Mouse (Mus musculus): ENCODE data around the gene Ctrl. TPM values are rescaled to one million over a fixed set of nuclear protein-coding genes. Genes with fewer than 3 reads are reported as not detected.
"Not testable (repeated sequence)": the region's sequence is repeated elsewhere in the genome, so short reads cannot be mapped to it uniquely, and the experiment has no call there.

Gene Ctrl
- 1.7 and 2.5 TPM in 2 replicates for polyA plus RNA-seq (2016; fragmentation: Nextera tagmentation; extraction: Ambion mirVana)

DNA sequence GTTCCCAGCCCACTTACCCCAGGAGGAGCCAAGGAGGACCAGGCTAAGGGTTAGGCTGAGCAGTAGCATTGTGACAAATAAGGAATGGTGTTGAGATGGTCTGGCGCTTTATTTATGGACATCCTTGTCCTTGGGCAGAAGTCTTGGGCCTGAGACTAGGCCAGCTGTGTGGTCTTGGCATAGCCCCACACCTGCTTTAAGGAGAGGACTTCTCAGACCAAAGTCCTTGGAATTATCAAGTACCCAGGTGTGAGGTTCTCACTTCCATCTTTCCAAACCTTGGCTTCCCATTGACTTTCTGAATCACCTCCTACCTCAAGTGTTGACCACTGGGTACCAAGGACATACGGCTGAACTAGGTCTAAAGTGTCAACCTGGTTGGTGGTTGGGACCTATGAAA is at the start of gene Ctrl:
Gene Ctrl (minus strand): TSS at position 101 of the 400 bp plus-strand sequence.
- DNase-seq (ENCODE audit: low spot score) = no peak
- no peaks in the 10 kb centered on the region for H3K27me3 ChIP-seq (ENCODE audit: insufficient read depth, poor library complexity, severe bottlenecking)
- H3K4me3 ChIP-seq = no peak within 1 kb of the TSS
- 90% methylated on average over 2 of the region's 2 CpGs for WGBS
- H3K27ac ChIP-seq = no peak within 1 kb of the TSS
- H3K4me1 ChIP-seq (replicated peaks) = peaks cover 37% of the 10 kb centered on the region
- H3K9me3 ChIP-seq = no peaks in the 10 kb centered on the region
- peaks cover 36% of the 10 kb centered on the region for H3K36me3 ChIP-seq

GRCm38 (mm10) chr8:105983406-105983805 is 49.7 kb upstream of the Ctrl start:
- not testable (repeated sequence) for H3K4me3 ChIP-seq; DNase-seq (ENCODE audit: low spot score)
- WGBS = 86% methylated on average over 11 of the region's 11 CpGs

GRCm38 (mm10) chr8:105981146-105981545 is 47.5 kb upstream of the Ctrl start:
- Histone ChIP-seq H3K27ac (no peak overlapping the region), H3K4me1 (replicated peaks) (no peaks in the 10 kb centered on the region), H3K9me3 (no peaks in the 10 kb centered on the region), H3K36me3 (no peaks in the 10 kb centered on the region), H3K4me3 (no peak overlapping the region), H3K27me3 (ENCODE audit: insufficient read depth, poor library complexity, severe bottlenecking) (no peaks in the 10 kb centered on the region)
- no peak for DNase-seq (ENCODE audit: low spot score)
- WGBS = 81% methylated on average over 1 of the region's 1 CpGs

More at GRCm38 (mm10) chr8:105983406-105983805, 49.7 kb upstream of the Ctrl start:
- not testable (repeated sequence) for H3K27ac ChIP-seq; H3K27me3 ChIP-seq (ENCODE audit: insufficient read depth, poor library complexity, severe bottlenecking); H3K4me1 ChIP-seq (replicated peaks); H3K9me3 ChIP-seq; H3K36me3 ChIP-seq

DNA sequence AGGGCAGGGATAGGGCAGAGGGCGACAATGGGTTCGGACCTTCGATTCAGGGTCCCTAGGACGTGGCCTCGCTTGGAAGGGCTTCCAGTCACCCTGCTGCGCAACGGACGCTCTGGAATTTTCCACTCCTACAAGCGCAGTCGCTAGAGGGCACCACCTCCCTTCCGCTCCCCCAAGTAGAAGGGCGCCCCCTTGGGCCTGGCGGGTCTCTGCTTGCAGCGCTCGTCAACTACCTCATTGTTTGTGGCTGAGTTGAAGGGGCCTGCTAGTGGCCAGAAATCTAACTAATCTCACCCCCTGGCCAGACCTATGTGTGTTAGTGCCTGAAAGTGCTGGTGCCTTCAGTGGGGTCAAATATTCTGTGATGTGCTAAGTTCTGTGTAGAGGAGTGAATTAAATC is 45.7 kb upstream of the Ctrl start, which contains the start of gene Dpep3:
Gene Dpep3 (minus strand): TSS at position 105 of the 400 bp plus-strand sequence.
- Histone ChIP-seq H3K36me3 (no peaks in the 10 kb centered on the region), H3K4me1 (replicated peaks) (no peaks in the 10 kb centered on the region), H3K27ac (no peak within 1 kb of the TSS), H3K4me3 (no peak within 1 kb of the TSS), H3K27me3 (ENCODE audit: insufficient read depth, poor library complexity, severe bottlenecking) (no peaks in the 10 kb centered on the region), H3K9me3 (no peaks in the 10 kb centered on the region)
- DNase-seq (ENCODE audit: low spot score) = no peak
- 92% methylated on average over 15 of the region's 15 CpGs for WGBS

DNA sequence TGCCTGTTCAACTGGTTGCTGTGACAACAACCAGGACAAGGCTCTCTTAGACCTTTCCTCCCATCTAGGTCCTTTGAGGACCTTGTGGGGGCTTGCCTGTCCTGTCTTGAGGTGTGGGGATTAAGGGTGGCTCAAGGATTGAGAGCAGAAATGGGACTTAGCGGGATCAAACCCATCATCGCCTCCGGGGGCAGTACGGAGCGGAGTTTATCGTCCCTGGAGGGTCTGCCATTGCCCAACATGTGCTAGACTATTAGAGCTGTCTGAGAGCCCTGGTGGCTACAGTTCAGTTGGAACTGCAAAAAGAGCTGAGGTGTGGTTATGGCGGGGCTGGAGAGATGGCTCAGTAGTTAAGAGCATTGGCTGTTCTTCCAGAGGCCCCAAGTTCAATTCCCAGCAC is 41.7 kb upstream of the Ctrl start:
- Histone ChIP-seq H3K27me3 (ENCODE audit: insufficient read depth, poor library complexity, severe bottlenecking) (no peaks in the 10 kb centered on the region), H3K9me3 (no peaks in the 10 kb centered on the region), H3K4me3 (no peak overlapping the region), H3K36me3 (no peaks in the 10 kb centered on the region), H3K27ac (no peak overlapping the region), H3K4me1 (replicated peaks) (no peaks in the 10 kb centered on the region)
- no peak for DNase-seq (ENCODE audit: low spot score)
- WGBS = 62% methylated on average over 7 of the region's 7 CpGs

- DNase-seq (ENCODE audit: low spot score) = no peak
- 76% methylated on average over 8 of the region's 8 CpGs for WGBS
- H3K4me1 ChIP-seq (replicated peaks) = peaks cover 11% of the 10 kb centered on the region
- peaks cover 22% of the 10 kb centered on the region for H3K27me3 ChIP-seq (ENCODE audit: insufficient read depth, poor library complexity, severe bottlenecking)
- no peak overlapping the region for H3K4me3 ChIP-seq
- no peaks in the 10 kb centered on the region for H3K9me3 ChIP-seq
- no peaks in the 10 kb centered on the region for H3K36me3 ChIP-seq
- H3K27ac ChIP-seq = no peak overlapping the region
These were observed 37.5 kb upstream of the Ctrl start for GRCm38 (mm10) chr8:105971019-105971720.

DNA sequence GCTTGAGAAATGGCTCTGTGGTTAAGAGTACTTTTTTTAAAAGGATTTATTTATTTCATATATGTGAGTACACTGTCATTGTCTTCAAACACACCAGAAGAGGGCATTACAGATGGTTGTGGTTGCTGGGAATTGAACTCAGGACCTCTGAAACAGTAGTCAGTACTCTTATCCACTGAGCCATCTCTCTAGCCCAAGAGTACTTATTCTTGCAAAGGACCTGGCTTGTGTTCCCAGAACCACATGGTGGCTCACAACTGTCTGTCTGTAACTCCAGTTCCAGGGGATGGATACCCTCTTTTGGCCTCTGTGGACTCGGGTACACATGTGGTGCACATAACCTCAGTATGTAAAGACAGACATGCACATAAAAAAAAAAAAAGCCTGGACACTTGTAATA is 35.7 kb upstream of the Ctrl start:
- no peaks in the 10 kb centered on the region for H3K36me3 ChIP-seq
- no peak overlapping the region for H3K4me3 ChIP-seq
- peaks cover 40% of the 10 kb centered on the region for H3K27me3 ChIP-seq (ENCODE audit: insufficient read depth, poor library complexity, severe bottlenecking)
- H3K27ac ChIP-seq = no peak overlapping the region
- no peaks in the 10 kb centered on the region for H3K9me3 ChIP-seq
- DNase-seq (ENCODE audit: low spot score) = no peak
- H3K4me1 ChIP-seq (replicated peaks) = peaks cover 29% of the 10 kb centered on the region
- 69% methylated on average over 1 of the region's 1 CpGs for WGBS

GRCm38 (mm10) chr8:105966692-105967311 is 33.1 kb upstream of the Ctrl start:
- H3K36me3 ChIP-seq = no peaks in the 10 kb centered on the region
- H3K27ac ChIP-seq = no peak overlapping the region
- peak; percentile 62 for DNase-seq (ENCODE audit: low spot score)
- H3K4me3 ChIP-seq = peak overlapping the region; percentile 77
- peaks cover 43% of the 10 kb centered on the region for H3K27me3 ChIP-seq (ENCODE audit: insufficient read depth, poor library complexity, severe bottlenecking)
- no peaks in the 10 kb centered on the region for H3K9me3 ChIP-seq
- H3K4me1 ChIP-seq (replicated peaks) = peaks cover 33% of the 10 kb centered on the region
- 7% methylated on average over 19 of the region's 19 CpGs for WGBS

DNA sequence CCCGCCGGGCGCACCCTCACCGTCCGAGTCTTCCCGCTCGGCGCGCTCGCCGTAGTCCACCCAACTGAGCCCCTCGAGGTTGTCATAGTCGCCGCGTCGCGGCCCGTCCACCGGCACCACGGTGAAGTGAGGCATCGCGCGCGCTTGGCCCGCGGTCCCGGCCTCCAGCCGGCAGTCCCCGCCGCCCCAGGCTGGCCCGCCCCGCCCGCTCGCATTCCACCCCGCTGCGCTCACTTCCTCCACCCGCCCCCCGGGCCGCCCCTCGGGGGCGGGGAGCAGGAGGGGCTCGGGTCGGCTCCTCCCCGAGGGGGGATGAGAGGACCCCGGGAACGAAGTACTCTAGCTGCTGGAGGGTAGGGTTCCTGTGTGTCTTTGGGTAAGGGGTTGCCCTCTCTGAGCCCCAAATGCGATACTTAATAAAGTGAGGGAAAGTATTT is 32.3 kb upstream of the Ctrl start, which contains the start of gene Slc12a4:
Gene Slc12a4 (minus strand): TSS at position 193 of the 437 bp plus-strand sequence.
- Histone ChIP-seq H3K36me3 (no peaks in the 10 kb centered on the region), H3K27ac (peak within 1 kb of the TSS; percentile 87), H3K4me1 (replicated peaks) (peaks cover 33% of the 10 kb centered on the region), H3K4me3 (peak within 1 kb of the TSS; percentile 77), H3K27me3 (ENCODE audit: insufficient read depth, poor library complexity, severe bottlenecking) (peaks cover 43% of the 10 kb centered on the region), H3K9me3 (no peaks in the 10 kb centered on the region)
- DNase-seq (ENCODE audit: low spot score) = peak; percentile 80
- WGBS = under 1% methylated on average over 47 of the region's 47 CpGs

DNA sequence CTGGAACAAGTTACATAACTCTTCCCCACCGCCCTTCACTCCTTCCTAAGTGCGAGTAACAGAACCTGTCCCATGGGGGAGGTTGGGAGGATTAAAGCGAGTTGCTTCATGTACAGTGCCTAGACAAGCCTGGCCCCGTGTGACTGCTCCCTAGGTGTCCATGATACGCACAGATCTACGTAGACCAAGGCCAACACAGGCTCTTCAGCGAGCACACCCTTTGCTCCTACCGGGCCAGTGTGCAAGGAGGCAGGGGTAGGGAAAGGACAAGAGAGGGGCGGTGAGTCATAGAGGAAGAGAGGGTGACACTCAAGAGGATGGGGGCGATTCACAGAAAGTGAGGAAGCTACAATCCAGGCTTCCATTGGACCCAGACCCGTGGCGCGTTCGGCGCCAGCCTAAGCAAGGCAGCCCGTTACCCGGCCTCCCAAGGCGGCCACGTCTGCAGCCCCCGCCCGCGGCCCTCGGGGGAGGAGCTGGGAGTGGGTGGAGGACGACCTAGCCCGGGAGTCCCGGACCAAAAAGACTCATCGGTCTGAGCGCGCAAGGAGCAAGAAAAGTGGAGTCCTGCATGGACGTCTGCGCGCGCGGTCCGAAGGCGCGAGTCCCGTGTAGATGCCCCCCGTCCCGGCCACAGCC is 31.7 kb upstream of the Ctrl start:
- H3K4me1 ChIP-seq (replicated peaks) = peaks cover 33% of the 10 kb centered on the region
- H3K27me3 ChIP-seq (ENCODE audit: insufficient read depth, poor library complexity, severe bottlenecking) = peaks cover 43% of the 10 kb centered on the region
- H3K9me3 ChIP-seq = no peaks in the 10 kb centered on the region
- 3% methylated on average over 40 of the region's 40 CpGs for WGBS
- DNase-seq (ENCODE audit: low spot score) = peak; percentile 47
- no peaks in the 10 kb centered on the region for H3K36me3 ChIP-seq
- peak overlapping the region; percentile 77 for H3K4me3 ChIP-seq
- H3K27ac ChIP-seq = peak overlapping the region; percentile 87

DNA sequence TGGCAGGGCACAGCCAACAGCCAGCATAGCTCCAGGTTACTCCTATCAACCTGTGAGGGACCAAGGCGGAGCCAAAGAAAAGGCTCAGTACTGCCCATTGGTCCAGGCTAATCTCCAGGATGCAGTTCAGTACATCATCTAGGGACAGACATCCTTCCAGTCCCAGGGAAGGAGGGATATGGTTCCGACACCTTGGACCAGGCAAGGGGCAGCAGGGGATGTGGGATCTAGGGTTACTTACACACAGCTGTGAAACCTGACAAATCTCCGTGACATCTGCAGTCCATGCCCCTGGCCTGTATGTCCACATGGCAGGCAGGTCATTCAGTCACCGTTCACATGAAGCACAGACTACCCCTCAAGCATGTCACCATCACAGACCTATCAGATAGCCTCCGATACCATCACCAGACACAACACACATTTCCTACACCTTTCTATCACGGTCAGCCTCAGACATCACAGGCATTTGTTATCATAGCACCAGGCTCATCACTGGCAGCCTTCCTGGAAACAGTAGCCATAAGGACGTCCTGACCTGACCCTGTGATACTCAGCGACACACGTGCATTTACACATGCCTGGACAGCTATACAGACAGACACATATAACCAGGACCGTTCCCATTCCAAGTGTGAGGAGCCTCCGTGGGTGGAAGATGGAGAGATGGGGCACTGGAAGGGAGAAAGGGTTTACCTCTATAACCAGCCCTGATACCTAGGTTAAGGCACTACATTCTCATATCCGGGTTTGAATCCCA is 31.0 kb upstream of the Ctrl start:
- H3K9me3 ChIP-seq = no peaks in the 10 kb centered on the region
- 68% methylated on average over 12 of the region's 12 CpGs for WGBS
- H3K4me3 ChIP-seq = peak overlapping the region; percentile 77
- no peaks in the 10 kb centered on the region for H3K36me3 ChIP-seq
- H3K4me1 ChIP-seq (replicated peaks) = peaks cover 33% of the 10 kb centered on the region
- DNase-seq (ENCODE audit: low spot score) = peak; percentile 5
- no peak overlapping the region; the same call in 1 of the 2 replicates for H3K27ac ChIP-seq
- peaks cover 43% of the 10 kb centered on the region for H3K27me3 ChIP-seq (ENCODE audit: insufficient read depth, poor library complexity, severe bottlenecking)

DNA sequence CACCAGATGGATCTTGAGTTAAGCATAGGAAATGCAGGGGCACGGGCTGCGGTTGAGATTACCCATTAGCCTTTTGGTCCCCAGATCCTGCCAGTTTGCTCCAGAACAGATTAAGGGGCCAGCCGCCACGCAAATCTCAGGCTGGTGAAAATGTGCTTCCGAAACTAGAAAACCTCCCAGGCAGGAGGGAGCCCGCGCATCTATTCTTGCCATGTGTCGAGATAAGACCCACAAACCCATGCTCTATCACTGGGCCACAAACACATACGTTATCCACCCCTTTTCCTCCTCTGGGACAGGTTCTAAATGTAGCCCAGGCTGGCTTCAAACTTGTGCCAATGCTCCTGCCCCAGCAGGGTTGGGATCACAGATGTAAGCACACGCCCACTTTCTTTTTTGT is 27.9 kb upstream of the Ctrl start:
- Histone ChIP-seq H3K4me3 (no peak overlapping the region), H3K4me1 (replicated peaks) (peaks cover 26% of the 10 kb centered on the region), H3K27ac (no peak overlapping the region), H3K36me3 (peaks cover 9% of the 10 kb centered on the region), H3K27me3 (ENCODE audit: insufficient read depth, poor library complexity, severe bottlenecking) (peaks cover 24% of the 10 kb centered on the region), H3K9me3 (no peaks in the 10 kb centered on the region)
- DNase-seq (ENCODE audit: low spot score) = no peak
- 89% methylated on average over 10 of the region's 10 CpGs for WGBS

All from hindbrain, embryonic 10.5 days (tissue).